Mouse (Mus musculus) megakaryocyte, embryonic 14.5 days (primary cell): ENCODE measurements around the gene Apoc1. TPM values are rescaled to one million over a fixed set of nuclear protein-coding genes. Genes with fewer than 3 reads are reported as not detected.

Experiments used
- H3K27me3 ChIP-seq: replicated peaks from 2 replicates; pipeline ENCODE3; 2012; ENCODE audit warnings: inconsistent platforms
- H3K36me3 ChIP-seq: replicated peaks from 2 replicates; pipeline ENCODE3; 2012; ENCODE audit warnings: low read length, inconsistent platforms, mixed read lengths
- H3K4me1 ChIP-seq: 2 replicates; pipeline ENCODE4 v1.6.1; 2012; ENCODE audit warnings: inconsistent platforms
- H3K4me3 ChIP-seq: replicated peaks from 2 replicates; pipeline ENCODE3; 2012; ENCODE audit warnings: moderate library complexity, mild to moderate bottlenecking, inconsistent platforms
- H3K9me3 ChIP-seq: 2 replicates; pipeline ENCODE4 v1.6.1; 2012; ENCODE audit warnings: inconsistent platforms
- FLI1 ChIP-seq: IDR thresholded peaks from 2 replicates; pipeline ENCODE4 v1.6.1; 2012; ENCODE audit warnings: low read length, inconsistent platforms, mixed read lengths
- GATA1 ChIP-seq: IDR thresholded peaks from 3 replicates; pipeline ENCODE4 v1.6.1; 2012; ENCODE audit warnings: mixed read lengths, low read length, inconsistent platforms, borderline replicate concordance
- polyA plus RNA-seq: library from polyadenylated mRNA; stranded (reverse); fragments of >175 nt; gene quantifications from 2 replicates; pipeline ENCODE4 v1.2.3, GENCODE M21; 2012; ENCODE audit warnings: low replicate concordance; ENCODE audit not compliant: insufficient read depth

Apoc1 gene
- polyA plus RNA-seq, 1 experiment, result 454 TPM

DNA sequence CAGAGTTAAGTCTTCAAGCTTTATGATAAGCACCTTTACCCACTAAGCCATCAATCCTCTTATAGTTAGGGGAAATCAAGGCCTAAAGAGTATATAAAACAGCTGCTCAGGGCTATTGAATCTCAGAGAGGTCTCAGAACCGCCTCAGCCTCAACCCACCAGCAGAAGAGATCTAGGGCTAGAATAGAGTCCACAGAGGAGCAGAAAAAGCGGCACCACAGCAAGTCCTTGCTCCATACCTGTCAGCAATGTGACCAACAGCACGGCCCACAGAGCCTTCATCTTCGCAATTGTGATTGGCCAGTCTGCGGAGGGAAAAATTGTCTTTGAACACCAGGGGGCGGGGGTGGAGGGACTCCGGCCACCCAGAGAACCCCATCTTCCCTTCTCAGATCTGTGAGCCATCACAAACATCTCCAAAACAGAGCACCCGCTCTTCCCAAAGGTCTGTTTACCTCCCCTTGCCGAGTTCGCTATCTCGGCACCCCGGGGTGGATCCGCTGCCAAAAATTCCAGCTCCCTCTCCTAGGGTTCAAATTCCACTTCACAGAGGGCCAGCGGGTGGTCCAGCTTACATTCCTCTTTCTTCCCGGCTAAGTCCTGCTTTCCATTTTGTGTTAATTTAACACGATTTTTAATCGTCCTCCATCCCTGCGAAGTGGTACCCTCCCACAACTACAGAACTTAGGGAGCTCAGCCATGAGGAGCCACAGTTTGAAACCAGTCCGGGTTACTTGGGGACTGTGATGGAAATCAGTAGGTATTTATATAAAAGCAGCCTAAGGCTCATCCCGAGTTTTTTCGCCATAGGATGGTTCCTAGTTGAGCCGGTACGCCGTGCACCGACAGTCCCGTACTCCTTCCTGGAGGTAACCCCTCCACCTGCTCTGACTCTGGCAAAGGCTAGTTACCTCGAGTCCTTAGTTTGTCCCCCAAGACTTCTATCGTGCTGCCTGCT is 5.8 kb upstream of the Apoc1 start:
- peak overlapping the region; percentile 53 for H3K4me3 ChIP-seq
- H3K27me3 ChIP-seq, result peaks cover 48% of the 10 kb centered on the region
- peaks cover 63% of the 10 kb centered on the region for H3K36me3 ChIP-seq
- TF ChIP-seq GATA1 (no peak), FLI1 (no peak)
- peaks cover 21% of the 10 kb centered on the region for H3K9me3 ChIP-seq
- peaks cover 58% of the 10 kb centered on the region for H3K4me1 ChIP-seq

DNA sequence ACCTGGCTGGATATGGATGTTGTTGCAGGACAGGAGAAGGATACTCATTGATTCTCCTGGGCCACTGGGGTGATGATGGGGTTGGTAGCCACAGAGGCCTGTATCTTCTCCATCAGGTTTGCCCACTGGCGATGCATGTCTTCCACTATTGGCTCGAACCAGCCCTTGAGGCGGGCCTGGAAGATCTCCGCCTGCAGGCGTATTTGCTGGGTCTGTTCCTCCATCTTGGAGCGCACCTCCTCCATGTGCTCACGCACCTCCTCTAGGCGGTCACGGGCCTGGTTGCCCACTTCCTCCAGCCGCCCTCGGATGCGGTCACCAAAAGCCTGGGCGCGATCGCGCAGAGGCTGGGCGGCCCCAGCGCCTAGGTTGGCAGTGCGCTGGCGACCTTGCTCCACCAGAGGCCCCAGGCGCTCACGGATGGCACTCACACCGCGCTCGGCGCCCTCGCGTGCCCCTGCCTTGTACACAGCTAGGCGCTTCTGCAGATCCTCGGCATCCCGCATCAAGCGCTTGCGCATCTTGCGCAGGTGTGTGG is 3.9 kb upstream of the Apoc1 start:
- Histone ChIP-seq H3K4me1 (peaks cover 46% of the 10 kb centered on the region), H3K27me3 (peaks cover 66% of the 10 kb centered on the region), H3K4me3 (peak overlapping the region; percentile 54), H3K9me3 (peaks cover 22% of the 10 kb centered on the region), H3K36me3 (peaks cover 45% of the 10 kb centered on the region)
- TF ChIP-seq FLI1 (no peak), GATA1 (no peak)

DNA sequence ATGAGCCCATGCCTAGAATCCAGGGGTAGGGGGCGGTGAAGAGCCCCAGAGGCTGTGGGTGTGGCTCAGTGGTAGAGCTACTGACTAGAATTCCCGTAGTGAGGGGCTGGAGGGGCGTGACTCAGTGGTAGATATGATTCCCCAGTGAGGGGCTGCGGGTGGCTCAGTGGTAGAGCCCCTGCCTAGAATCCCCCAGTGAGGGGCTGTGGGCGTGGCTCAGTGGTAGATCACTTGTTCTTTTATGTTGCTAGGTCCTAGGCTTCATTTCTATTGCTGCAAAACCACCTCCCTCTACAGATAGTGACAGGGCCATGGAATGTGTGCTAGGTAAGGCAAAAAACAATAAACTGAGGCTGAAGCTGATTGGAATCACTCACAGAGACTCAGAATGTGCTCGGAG is 3.4 kb upstream of the Apoc1 start:
- H3K4me1 ChIP-seq, result peaks cover 44% of the 10 kb centered on the region
- peaks cover 71% of the 10 kb centered on the region for H3K27me3 ChIP-seq
- H3K36me3 ChIP-seq, result peaks cover 41% of the 10 kb centered on the region
- peaks cover 25% of the 10 kb centered on the region for H3K9me3 ChIP-seq
- H3K4me3 ChIP-seq, result no peak overlapping the region
- TF ChIP-seq FLI1 (no peak), GATA1 (no peak)

DNA sequence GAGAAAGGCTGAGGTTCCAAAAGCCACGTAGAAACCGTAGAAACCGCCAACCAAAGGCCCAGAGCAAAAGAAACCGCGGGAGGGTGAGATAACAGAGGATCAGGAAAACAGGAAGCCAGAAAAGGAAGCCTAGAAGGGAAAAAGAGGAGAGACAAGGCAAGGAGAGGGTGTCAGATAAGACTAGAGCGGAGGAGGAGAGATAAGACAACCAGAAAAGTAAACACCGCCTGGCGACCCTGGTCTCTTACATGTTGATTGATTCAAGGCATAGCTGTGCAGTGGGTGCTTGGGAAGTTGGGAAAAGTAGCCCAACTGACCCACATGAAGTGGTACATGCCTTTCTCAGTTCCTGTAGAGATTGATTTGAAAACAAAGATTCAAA is 2.7 kb upstream of the Apoc1 start:
- H3K4me3 ChIP-seq, result peak overlapping the region; percentile 42

DNA sequence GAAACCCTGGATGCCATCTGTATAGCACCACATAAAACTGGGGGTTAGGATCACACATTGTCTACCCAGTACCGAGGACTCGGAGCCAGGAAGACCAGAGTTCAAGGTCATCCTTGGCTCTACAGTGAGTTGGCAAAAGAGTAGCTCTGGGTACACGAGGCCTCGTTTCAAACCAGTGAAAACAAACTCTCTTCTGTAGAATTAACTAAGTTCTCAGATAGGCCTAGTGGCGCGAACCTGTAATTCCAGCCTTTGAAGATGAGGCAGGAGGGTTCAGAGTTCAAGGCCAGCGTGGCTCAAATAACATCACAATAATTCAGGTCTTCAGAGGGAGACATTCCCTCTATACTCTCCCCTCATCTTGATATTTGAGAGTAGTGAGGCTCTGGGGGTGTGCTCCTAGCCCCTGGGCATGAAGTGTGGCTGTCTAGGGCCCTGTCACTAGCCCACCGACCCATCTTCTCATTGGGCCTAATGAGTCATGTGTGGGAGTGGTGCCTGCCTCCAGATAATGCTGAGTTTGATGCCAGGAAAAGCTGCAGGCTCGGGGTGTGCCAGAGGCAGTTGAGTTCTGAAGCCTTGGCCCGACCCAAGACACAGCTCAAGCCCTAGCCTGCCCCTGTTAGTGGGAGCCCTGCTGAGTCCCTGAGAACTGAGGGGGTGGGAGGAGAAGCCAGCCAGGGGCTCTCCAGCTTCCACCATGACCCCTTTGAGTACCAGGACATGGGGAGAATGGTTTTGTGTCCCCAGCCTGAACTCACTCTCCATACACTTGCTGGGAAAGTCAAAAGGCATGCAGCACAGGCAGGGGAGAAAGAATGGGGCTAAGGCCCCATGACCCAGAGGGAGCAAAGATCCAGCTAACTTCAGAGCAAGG is 2.1 kb upstream of the Apoc1 start:
- Histone ChIP-seq H3K4me3 (peak overlapping the region; percentile 57), H3K36me3 (peaks cover 33% of the 10 kb centered on the region), H3K4me1 (peaks cover 37% of the 10 kb centered on the region), H3K9me3 (peaks cover 25% of the 10 kb centered on the region), H3K27me3 (peaks cover 81% of the 10 kb centered on the region)
- no peak for TF ChIP-seq GATA1
- no peak for TF ChIP-seq FLI1

More for the DNA sequence above, 2.7 kb upstream of the Apoc1 start:
- TF ChIP-seq GATA1 (no peak), FLI1 (no peak)
- peaks cover 38% of the 10 kb centered on the region for H3K4me1 ChIP-seq
- peaks cover 75% of the 10 kb centered on the region for H3K27me3 ChIP-seq
- peaks cover 25% of the 10 kb centered on the region for H3K9me3 ChIP-seq
- H3K36me3 ChIP-seq, result peaks cover 34% of the 10 kb centered on the region

DNA sequence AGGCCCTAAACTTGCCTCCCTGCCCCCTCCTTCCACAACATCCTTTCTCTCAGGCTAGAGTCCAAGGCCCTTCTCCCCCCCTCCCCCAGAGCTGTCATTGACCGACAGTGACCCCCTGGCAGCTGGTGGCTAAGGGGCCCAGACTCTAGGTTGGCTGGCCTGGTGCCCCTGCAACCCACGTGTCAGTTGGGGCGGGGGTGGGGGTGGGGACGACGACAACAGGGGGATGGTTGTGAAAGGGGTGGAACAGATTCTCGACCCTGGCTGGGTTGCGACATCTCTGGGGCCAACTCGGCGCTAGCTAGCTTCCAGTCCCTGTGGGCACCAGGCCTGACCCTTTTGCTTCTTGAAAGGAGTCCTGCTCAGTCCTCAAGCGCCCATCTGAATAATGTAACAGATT is 961 bp upstream of the Apoc1 start:
- Histone ChIP-seq H3K36me3 (peaks cover 23% of the 10 kb centered on the region), H3K4me1 (peaks cover 40% of the 10 kb centered on the region), H3K27me3 (peaks cover 85% of the 10 kb centered on the region), H3K9me3 (peaks cover 25% of the 10 kb centered on the region), H3K4me3 (no peak overlapping the region)
- TF ChIP-seq FLI1 (no peak), GATA1 (no peak)

DNA sequence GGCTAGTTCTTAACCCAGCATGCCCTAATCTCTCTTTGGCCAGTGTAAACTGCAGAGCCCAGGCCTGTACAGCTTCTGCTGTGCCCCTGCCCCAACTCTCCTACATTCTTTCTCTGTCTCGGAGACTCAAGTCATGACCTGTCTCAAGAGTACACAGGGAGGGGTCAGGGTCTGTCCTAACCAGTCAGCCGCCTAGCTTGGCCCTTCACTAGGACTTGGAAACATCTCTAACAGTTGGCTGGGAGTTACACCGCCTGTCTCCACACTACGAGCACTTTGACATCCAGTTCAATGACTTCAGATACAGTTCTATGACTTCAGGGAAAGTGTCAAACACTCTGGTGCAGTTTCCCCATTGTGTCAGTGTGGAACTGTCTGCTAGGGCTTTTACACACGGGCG is 1.0 kb downstream of the Apoc1 start:
- Histone ChIP-seq H3K27me3 (peaks cover 68% of the 10 kb centered on the region), H3K4me1 (peaks cover 44% of the 10 kb centered on the region), H3K4me3 (peak overlapping the region; percentile 62), H3K36me3 (peaks cover 7% of the 10 kb centered on the region), H3K9me3 (peaks cover 10% of the 10 kb centered on the region)
- TF ChIP-seq FLI1 (no peak), GATA1 (no peak)

DNA sequence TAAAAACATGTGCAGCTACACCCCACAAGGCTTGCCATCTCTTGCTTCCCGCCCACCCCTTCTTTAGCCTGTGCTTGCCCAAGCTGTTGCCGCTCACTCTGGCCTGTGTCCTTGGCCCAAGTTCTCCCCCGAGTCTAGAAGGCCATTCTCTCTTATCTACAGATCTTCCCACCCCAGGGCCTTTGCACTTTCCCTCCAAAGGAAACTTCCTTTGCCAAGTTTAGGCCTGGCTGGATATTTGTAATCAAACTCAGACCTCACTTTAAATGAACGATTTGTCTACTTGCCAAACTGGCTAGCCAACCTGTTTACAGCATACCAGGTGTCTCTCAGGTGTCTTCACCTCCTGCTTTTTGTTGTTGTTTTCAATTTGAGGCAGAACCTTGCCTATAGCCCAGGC is 1.6 kb downstream of the Apoc1 start:
- Histone ChIP-seq H3K4me1 (peaks cover 44% of the 10 kb centered on the region), H3K27me3 (peaks cover 66% of the 10 kb centered on the region), H3K4me3 (no peak overlapping the region), H3K9me3 (peaks cover 4% of the 10 kb centered on the region; the same call in 1 of the 2 replicates), H3K36me3 (peaks cover 1% of the 10 kb centered on the region)
- no peak for TF ChIP-seq GATA1
- no peak for TF ChIP-seq FLI1

DNA sequence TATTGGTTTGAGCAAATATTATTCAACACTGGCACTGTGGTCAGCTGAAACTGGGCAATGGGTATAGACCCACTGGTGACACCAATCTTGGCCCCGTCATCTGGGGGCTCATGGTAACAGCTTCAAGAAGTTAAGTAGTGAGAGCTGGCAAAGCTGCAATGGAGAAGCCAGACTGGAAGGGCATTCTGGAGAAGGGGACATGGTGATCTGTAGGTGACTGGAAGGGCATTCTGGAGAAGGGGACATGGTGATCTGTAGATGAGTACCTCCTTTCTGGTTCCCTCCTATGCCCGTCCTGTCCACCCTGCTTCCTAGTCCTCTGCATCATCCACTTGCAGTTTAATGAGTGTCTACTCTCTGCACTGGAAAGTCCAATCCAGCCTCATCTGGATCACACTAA is 3.8 kb downstream of the Apoc1 start:
- H3K4me3 ChIP-seq, result peak overlapping the region; percentile 17
- H3K4me1 ChIP-seq, result peaks cover 31% of the 10 kb centered on the region
- TF ChIP-seq GATA1 (no peak), FLI1 (no peak)
- peaks cover 65% of the 10 kb centered on the region for H3K27me3 ChIP-seq
- peaks cover 4% of the 10 kb centered on the region; the same call in 1 of the 2 replicates for H3K9me3 ChIP-seq
- no peaks in the 10 kb centered on the region for H3K36me3 ChIP-seq
